Mouse (Mus musculus): Measurements from ENCODE around the gene Rps6kl1.

DNA sequence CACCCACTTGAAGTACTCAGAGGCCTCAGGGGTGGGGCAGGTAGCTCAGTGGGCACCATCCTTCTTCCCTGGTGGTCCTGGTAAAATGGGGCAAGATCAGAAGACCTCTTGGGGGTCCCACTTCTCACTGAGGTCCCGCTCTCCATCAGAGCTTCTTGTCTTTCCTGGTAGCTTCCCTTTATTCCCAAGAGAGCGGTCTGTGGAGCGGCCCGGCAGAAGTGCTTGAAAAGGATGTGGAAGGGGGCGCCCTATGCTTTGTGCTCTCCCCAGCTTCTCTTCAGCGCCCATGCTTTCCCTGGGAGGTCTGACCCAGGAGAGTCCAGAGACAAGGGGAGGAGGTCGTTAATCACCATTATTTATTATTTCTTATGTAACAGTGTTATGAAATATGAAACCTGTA, 46.3 kb upstream of the Rps6kl1 start:
- no peak for TF ChIP-seq CTCF (IDR thresholded peaks at IDR 0.05; ENCODE audit: control insufficient read depth, insufficient read depth, insufficient replicate concordance, low read depth, low read length)
- TF ChIP-seq POLR2A (IDR thresholded peaks at IDR 0.05; ENCODE audit: control insufficient read depth, low read depth, low read length): no peak

Data from testis, adult 2 months (tissue).